Mouse (Mus musculus): ENCODE measurements at regions not wholly inside any gene's neighbourhood (a gene's known extent, or its start where the extent isn't known, plus 50 kb on each side); places are given as distances from the start of the nearest gene placed in this dataset.

DNA sequence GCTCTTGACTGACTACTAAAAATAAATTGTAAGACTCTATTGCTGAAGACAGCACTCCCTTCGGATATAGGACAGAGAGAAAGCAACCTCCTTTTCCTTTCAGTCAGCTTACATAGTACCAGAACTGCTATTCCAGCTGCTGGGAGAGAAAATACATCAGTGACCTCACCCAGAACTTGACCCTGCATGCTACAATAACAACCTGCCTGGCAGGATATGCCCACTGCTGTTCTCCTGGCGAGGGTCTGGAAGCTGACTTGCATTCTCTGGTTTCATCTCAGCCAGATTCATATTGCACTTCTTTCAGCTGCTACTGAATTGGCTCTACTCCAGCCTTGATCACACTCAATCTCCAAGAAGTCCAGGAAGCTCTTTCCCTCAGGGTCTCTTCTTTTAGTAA lies 179.1 kb upstream of the Itga4 start:
- no peak for DNase-seq (ENCODE audit: low spot score)
- intact Hi-C loops (cut with DNase I): no loop called here

DNA sequence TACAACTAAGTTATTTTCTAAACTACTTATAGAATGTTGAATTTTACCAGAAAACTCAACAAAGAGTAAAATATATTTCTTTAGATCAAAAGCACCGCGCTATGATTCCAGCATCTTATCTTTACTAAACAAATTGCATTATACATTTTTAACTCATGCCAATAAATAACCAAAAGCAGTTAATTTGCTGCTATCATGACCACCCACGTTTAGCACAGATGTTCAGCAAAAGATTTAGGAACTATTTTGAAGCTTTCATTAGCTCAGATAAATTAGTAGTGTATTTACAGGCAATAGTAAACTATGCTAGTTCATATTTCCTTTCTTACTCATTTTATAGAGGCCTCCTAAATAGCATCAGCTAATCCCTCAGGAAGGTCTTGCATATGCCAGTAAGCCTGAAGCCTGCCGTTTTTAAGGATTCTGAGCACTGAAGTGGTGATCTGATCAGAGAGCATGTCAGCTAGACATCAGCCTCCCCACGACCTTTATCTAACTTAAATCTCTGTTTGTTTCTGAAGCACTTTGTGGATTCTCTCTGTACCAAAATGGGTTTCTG lies 176.3 kb upstream of the Itga4 start:
- intact Hi-C loops (cut with DNase I): no loop called here
- DNase-seq (ENCODE audit: low spot score): no peak

DNA sequence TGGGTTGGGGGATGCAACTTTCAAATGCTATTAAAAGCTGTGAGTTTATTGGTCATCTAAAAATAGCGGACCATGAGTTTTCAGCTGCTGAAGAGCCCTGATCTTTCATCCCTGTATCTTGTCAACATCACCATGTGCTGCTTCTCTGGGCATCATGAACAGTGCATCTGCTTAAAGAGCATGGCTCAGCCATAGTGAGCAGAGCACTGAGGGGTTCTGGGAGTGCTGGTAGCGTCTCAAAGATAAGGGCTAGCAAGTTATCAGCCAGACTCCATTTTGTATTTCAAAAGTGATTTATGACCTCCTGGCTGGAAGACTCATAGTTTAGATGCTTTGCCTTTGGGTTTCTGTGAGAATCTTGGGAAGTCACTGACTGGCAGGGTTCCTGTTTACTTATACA lies 173.5 kb upstream of the Itga4 start:
- intact Hi-C loops (cut with DNase I): no loop called here
- no peak for DNase-seq (ENCODE audit: low spot score)

DNA sequence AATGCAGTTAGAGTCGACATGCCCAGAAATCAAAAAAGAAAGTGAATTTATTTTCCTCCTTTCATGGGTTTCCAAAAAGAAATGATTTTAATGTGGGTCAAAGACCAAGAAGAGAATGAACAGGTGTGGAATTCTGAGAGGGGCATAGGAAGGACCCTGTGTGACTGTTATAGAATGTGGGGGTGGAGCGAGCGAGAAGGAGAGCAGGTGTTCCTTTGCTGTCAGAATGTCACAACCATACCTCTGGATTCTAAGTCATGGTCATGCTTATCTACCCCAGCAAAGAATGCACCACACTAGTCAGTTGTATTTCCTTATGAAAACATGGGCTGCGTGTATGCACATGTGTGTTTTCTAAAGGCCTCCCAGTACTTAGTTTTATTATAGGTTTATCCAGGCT lies 168.9 kb upstream of the Itga4 start:
- intact Hi-C loops (cut with DNase I): loop anchor here (5.0 kb wide), 1 partner anchor 181 kb away; no protein-coding TSS in a partner anchor
- DNase-seq (ENCODE audit: low spot score): no peak

DNA sequence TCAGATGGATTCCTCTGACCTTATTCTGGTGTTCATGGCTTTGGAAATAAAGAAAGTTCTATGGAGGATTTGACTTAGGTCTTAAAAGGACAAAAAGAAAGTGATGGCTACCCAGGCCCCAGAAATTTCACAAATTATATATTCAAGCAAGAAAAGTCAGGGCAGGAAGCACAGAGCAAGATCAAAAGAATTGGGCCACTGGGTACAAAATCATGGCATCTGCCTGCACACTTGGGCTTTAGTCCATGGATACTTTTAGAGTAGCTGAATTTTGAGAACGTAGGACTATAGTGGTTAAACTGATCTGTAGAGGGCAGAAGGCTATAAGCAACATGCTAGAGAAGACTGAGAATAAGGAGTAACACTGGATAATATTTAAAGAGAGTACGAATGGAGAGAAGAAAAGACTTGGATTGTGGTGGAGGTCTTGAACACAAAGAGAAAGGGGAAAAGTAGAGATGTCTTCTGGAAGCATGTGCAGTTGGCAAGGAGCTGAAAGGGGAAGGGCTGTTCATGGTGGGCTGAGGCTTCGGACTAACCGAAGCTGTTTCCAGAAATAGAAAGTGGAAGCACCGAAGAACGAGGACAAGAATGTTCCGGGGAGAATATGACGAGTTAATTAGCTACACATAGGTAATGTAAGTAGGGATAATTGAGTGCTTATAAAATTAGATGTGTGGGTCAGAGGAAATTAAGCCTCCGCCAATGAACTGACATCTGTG lies 168.2 kb upstream of the Itga4 start:
- intact Hi-C loops (cut with DNase I): loop anchor here (5.0 kb wide), 1 partner anchor 180 kb away; no protein-coding TSS in a partner anchor
- DNase-seq (ENCODE audit: low spot score): no peak

DNA sequence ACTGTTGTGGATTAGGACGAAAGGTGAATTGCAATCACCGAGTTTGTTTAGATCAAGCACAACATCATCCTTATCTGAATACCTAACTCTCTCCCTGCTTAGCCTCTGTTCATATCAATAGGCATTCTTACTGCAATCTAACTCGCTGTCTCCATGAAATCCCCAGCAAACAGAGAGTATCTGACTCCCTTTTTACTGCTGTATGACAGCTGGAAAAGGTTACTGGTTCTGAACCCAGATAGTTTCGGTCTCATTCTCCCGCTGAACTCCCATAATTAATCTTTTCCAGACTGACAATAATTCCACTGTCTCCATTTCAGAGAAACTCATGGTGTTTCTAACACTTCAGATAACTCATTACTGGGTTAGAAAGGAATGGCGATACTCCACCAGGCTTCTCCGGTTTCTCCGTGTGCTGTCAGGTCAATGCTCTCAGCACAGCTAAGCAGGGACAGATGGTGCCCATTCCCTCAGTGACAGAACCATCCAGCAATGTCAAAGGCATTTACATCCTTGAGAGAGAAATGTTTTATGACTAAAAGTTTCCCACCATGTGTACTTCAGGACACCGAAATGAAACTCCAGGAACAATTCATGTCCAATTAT lies 167.5 kb upstream of the Itga4 start:
- no peak for DNase-seq (ENCODE audit: low spot score)
- intact Hi-C loops (cut with DNase I): loop anchor here (5.0 kb wide), 1 partner anchor 180 kb away; no protein-coding TSS in a partner anchor

DNA sequence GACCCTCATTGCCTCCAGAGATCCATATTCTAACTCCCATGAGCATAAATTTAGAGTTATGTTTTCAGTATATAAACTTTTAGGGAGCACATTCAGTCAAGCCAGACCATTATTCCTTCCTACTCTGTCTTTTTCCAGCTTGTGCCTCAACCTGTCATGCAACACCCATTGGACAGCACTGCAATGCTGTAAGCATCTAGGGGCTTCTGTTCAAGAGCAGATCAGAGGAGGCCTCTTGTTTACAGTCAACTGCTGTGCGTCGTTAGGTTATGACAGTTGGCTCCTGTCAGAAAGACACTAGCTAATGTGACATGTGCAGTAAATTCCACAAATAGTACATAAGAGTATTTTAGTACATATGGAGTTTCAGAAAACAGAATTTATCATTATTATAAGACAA lies 165.0 kb upstream of the Itga4 start:
- intact Hi-C loops (cut with DNase I): no loop called here
- DNase-seq (ENCODE audit: low spot score): no peak

DNA sequence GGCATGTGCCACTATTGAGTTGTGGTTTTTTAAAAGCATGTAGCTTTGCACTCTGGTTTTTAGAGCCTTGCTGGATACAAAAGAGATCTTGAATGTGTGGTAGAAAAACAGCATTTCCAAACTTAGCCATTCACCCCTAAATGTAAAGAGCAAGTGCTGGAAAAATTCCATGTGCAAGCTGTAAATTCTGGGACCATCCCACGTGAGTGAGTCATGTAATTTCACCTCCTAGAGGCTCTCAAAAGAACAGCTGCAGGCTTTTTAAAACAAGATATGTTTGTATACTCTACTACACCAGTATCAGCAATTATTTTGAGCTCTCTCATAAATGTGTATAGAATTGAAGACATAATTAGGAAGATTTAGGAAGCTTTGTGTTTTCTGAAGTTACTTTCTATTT lies 160.9 kb upstream of the Itga4 start:
- no peak for DNase-seq (ENCODE audit: low spot score)
- intact Hi-C loops (cut with DNase I): no loop called here

DNA sequence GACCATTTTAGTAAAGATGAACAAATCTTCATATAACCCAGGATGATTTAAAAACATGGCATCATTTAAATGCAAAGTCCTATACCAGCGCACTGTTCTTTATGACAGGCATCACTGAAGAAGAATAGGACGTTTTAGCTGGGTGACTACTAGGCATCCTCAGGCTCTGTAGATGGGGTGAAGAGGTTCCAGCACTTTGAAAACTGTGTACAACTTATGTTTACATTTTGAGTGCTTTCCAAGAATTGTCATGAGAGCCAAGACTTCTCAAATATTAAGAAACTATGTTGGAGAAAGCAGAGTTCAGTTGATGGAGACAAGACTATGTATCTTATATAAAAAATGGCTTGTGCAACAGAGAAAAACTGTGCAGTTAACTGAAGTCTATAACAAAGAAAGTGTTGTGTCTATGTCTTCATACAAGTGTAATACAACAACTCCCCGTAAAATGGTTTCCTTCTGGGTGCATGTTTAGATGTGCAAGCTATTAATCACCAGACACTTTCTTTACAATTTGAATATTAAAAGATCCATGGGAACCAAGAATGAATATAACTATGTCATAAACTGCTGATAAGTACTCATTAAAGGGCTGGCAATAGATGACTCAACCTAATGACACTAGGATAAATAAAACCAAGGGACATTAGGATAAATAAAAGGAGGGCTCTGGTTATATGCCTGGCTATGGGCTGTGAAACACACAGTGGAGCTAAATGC lies 158.5 kb upstream of the Itga4 start:
- DNase-seq (ENCODE audit: low spot score): no peak
- intact Hi-C loops (cut with DNase I): no loop called here

DNA sequence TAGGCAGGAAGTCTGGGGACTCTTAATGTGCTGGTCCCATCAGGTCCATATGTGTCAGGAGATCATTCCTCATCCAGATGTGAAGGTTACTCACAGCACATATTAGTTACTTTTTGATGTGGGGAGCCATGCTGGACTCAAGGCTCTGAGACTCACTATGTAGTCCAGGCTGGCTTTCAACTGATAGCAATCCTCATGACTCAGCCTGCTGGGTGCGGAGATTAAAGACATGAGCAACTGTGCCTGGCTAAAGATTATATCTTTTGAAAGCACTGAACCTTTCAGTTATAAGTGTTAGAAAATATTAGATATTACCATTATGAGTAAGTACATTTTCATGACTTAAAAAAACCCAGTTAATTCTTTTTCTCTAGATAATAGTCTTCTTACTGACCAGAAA lies 155.6 kb upstream of the Itga4 start:
- intact Hi-C loops (cut with DNase I): no loop called here

DNA sequence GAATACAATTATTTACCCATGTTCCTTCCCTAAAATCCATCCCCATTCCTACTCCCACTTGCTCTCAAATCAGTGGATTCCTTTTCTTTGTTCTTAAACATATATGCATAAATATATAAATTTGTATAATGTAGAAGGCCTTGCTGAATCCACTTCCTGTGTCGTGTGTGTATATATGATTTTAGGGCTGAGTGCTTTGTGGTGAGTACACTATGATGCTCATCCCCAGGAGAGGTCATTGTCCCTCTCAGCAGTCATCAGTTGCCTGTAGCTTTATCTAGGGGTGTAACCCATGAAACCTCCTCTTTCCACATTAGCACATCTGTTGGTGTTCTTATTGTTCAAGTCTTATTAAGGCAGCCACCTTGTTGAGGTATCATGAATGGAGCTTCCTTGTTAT lies 143.6 kb upstream of the Itga4 start:
- DNase-seq (ENCODE audit: low spot score): no peak
- intact Hi-C loops (cut with DNase I): no loop called here

More for the DNA sequence above, 155.6 kb upstream of the Itga4 start:
- DNase-seq (ENCODE audit: low spot score): no peak

DNA sequence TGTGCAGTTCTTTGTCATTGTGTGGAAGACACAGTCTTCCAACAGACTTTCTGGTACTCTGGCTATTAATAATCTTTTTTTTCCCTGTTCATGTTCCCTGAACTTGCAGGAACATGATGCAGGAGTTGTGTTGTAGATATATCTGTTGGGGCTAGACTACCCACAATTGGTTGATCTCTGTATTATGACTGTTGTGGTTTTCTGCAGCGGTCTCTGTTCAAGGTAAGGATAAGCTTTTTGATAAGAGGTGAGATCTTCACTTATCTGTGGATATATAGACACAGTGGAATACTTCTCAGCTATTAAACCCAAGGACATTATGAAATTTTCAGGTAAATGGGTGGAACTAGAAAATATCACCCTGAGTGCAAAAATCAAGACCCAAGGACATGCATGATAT lies 143.2 kb upstream of the Itga4 start:
- intact Hi-C loops (cut with DNase I): no loop called here
- no peak for DNase-seq (ENCODE audit: low spot score)

DNA sequence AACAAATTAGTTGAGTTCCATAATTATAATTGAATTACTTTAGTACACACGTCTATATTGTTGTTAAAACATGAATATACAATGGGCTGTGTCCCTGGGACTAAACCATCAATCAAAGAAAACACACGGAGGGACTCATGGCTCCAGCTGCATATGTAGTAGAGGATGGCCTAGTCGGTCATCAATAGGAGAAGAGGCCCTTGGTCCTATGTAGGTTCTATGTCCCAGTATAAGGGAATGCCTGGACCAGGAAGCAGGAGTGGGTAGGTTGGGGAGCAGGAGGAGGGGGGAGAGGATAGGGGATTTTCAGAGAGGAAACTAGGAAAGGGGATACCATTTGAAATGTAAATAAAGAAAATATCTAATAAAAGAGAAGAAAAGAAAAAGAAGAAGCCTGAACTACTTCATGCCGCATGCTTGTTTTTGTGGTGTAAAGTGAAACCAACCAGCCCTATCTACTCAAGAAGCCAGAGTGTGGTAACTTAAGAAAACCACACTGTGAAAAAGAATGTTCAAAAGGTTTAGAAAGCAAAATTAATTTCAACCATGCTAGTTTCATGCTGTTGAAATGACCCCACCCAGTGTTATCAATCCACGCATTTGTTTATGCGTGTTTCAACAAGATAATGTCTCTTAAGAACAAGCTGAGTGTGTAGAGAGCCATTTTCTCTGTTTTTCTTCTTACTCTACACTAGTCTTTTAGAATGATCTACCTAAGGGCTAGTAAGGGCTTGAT lies 134.4 kb upstream of the Itga4 start:
- intact Hi-C loops (cut with DNase I): no loop called here
- no peak for DNase-seq (ENCODE audit: low spot score)

DNA sequence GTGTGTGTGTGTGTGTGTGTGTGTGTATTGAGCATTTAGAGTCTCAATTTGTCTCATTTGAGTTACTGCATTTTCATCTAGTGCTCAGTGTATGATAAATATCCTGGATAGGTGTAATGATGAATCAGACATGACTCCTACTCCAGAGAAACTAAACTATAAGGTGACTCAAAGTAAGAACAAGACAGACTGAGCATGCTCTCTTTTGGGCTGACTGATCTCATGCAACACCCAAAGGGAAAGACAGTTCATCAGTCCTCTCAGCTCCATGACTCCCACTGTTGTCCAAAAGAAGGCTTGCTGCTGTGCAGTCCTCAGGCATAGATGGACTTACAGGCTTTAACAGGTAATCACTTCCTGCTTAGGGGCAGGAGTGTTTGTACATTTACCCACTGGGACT lies 132.7 kb upstream of the Itga4 start:
- no peak for DNase-seq (ENCODE audit: low spot score)

DNA sequence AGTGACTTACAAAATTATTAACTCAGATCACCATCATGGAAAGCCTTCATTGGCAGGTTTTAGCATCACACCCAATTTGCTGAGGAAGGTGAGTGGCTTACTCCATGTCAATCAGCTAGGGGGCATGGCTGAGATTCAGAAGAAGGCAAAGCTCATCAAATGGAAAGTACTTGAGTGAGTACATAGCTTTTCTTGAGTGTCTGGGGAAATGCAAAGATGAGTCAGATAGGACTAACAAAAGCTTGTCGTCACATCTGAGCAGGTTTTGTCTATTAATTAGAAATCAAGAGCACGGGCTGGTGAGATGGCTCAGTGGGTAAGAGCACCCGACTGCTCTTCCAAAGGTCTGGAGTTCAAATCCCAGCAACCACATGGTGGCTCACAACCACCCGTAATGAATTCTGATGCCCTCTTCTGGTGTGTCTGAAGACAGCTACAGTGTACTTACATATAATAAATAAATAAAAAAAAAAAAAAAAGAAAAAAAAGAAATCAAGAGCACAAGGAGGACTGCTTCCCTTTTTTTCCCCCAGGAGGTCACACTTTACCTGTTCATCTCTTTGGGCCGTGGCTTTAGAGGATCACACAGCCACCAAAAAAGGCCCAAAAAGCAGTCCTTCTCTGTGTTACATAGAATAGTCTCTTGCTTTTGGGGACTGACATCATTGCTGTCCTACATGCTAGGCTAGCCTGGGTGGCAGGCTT lies 130.8 kb upstream of the Itga4 start:
- no peak for DNase-seq (ENCODE audit: low spot score)
- intact Hi-C loops (cut with DNase I): no loop called here

More for the DNA sequence above, 132.7 kb upstream of the Itga4 start:
- intact Hi-C loops (cut with DNase I): no loop called here

DNA sequence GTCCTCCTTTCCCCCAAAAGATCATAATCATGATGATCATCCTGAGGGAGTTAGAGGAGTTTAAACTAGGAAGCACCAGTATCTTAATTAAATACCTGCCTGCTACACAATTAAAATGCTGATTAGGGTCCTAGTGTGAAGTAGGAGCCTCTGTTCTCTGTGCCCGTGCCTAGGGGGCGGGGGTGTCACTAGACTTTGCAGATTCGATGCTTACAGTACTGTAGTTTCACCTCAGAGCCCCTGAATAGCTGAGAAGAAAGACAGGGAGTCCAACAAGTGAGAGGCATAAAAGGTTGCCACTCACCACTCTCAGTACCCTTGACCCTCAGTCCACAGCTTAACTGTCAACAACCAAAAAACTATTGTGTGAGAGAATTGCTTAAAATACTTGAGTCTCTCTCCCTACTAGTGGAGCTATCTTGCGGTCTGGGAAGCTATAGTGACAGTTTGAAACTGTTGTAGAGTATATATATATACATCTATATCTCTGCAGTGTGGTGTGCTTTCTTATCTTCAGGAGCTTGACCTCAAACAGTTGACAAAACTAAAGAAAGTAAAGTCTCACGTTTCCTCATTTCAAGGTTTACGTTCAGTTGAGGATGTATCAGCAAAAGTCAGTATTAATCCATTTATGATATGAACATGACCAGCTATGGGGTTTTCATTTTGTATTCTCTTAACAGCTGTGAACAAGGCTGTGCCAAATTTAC lies 128.9 kb upstream of the Itga4 start:
- DNase-seq (ENCODE audit: low spot score): no peak
- intact Hi-C loops (cut with DNase I): no loop called here

DNA sequence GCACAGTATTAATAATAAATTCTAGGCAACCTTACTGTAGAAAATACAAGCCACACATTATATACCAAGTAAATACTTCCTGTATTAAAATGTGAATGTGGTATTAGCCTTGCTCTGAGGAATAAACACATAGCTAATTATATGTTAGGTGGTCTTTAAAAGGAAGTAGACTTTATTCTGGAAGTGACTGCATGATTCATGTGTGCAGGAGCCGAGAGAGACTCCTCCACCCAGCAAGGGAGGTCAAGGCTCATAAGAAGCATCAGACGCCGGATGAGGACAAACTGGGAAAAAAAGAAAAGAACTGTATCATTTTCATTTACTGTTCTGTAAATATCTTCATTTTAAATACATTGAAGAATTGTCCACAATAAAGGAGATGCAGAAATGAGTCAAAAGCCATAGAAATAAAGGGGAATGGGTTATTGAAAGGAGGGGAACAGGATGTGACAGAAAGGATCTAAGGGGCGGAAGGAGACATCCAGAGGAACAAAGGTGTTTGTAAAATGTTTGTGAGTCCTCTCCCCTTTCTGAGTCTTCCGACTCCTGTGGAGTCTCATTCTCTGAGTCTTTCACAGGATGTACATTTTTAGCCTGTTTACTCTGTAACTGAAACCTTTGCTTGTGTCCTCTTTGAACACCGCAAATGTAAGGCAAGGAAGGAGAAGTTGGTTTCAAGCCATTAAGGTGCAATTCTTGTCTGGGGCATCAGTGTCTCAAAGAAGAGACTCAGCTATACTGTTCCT lies 128.1 kb upstream of the Itga4 start:
- DNase-seq (ENCODE audit: low spot score): no peak
- intact Hi-C loops (cut with DNase I): no loop called here

DNA sequence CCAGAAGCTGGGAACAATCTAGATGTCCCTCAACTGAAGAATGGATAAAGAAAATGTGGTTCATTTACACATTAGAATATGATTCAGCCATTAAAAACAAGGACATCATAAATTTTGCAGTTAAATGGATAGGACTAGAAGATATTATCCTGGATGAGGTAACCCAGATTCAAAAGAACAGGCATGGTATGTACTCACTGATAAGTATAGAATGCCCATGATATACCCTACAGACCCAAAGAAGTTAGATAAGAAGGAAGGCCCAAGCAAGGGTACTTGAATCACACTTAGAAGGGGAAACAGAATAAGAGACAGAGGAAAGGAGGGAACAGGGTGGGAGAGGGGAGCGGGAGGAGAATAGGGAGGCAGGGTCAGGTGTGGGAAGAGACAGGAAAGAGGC lies 127.4 kb upstream of the Itga4 start:
- no peak for DNase-seq (ENCODE audit: low spot score)
- intact Hi-C loops (cut with DNase I): no loop called here

All from heart, postnatal 25 days (tissue).